Mouse (Mus musculus) thymus, postnatal 0 days (tissue): ENCODE data around the gene Tspan32. TPM values are rescaled to one million over a fixed set of nuclear protein-coding genes. Genes with fewer than 3 reads are reported as not detected.

Source experiments
- DNase-seq: peaks from one replicate; pipeline ENCODE4 v3.0.0-alpha.2; 2015; ENCODE audit warnings: low spot score
- polyA plus RNA-seq: library from polyadenylated mRNA; unstranded; fragments of >200 nt; fragmentation: Nextera tagmentation; extraction: Ambion mirVana; gene quantifications from 2 replicates; pipeline ENCODE4 v1.2.1, GENCODE M21; 2015

Tspan32 gene
- polyA plus RNA-seq, 1 experiment from 2014 or later: 58.2 TPM

- DNase-seq: no peak
These were observed 27.0 kb downstream of the Tspan32 start for GRCm38 (mm10) chr7:143031816-143032215.

GRCm38 (mm10) chr7:143033581-143033980, 28.7 kb downstream of the Tspan32 start:
- no peak for DNase-seq

GRCm38 (mm10) chr7:143034112-143034511, 29.3 kb downstream of the Tspan32 start:
- no peak for DNase-seq

GRCm38 (mm10) chr7:143034519-143035450, 29.9 kb downstream of the Tspan32 start:
- DNase-seq: no peak

GRCm38 (mm10) chr7:143036787-143037186, 31.9 kb downstream of the Tspan32 start:
- no peak for DNase-seq

DNA sequence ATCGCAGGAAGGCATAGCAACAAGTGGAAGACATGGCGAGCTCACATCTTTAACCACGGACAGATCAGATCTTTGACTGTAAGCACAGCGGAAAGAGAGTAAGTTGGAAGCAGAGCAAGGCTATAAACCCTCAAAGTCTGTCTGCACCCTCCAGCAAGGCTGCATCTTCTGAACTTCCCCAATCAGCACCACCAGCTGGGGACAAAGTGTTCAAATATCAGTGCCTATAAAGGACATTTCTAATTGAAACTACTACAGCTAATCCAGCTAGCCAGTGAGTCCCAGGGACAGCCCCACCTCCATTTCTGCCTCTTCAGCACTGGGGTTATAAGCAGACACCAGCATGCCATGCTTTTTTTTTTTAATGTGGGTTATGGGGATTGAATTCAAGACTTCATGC, 32.5 kb downstream of the Tspan32 start:
- no peak for DNase-seq

DNA sequence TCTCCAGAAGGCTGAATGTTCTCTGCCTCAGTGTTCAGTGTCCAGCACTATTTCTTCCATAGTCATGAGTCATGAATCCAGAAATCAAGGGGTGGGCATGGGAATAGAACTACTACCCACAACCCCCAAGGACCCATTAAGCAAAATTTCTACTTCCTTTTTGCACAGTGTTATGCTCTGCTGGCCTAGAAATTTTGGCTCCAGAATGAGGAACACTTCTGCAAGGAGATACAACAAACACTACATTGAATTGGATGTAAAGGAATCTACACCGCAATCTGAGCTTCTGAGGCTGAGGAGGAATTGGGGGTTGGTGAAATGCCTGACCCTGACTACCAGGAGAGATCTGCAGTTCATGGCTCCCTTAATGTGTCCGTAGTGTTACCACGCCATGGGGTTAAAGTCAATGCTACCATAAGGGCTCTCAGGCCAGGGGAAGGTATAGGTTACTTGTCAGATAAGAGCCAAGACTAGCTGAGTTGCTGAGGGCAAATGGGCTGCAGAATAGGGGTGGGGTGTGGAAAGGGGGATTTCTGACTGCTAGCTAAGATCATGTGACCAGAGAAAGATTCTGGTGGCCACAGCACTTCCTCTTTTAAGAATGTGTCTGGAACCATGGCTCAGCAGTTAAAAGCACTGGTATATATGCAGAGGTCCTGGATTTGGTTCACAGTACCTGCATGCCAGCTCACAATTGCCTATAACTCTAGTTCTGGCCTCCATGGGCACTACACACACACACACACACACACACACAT, 33.5 kb downstream of the Tspan32 start:
- no peak for DNase-seq

DNA sequence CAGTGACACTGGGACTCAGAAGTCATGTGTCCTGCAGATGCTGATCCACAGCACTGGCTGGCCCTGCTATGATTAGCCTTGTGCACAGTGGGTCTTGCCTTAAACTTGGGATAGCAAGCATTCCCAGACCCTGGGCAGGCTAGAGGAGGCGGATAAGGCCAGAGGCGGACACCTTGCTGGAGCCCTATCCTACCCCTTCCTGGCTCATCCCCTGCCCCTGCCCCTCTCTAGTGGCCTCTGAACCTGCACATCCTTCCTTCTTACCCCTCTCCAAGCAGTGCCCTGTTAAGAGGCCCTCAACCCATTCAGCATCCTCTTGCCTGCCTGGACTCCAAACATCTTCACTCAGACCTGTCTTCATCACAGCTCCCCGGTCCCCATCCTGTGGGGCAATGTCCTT, 35.7 kb downstream of the Tspan32 start:
- DNase-seq: no peak

DNA sequence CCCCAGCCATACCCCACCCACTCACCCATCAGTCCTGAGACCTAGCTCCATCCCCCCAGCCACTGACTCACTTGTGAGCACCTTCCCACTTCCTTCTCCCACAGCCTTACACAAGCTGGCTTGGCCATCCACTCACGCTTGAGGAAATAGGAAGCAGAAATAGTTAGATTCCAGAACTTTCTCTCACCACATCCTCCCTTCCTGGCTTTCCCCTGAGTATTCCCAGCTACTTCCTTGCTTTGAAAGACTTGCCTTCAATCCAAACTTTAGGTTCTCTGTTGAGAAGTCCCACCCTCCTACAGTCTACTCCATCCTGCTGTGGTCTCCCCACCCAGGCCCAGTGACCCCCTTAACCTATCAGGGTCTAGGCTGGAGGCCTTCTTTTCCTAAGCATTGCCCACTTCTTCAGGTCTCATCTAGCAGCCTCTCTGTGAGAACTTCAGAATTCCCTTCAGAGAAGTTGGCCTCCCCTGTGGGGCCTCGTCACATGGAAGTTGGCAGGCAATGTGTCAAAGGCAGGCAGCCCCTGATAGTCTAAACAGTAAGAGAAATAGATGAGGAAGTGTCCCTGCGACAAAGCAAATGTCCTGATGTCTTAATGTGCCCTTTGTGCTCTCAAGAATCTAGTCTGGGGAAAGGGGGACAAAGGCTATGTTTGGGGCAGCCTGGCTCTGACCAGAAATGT, 36.4 kb downstream of the Tspan32 start:
- DNase-seq: no peak

GRCm38 (mm10) chr7:143042089-143042488, 37.2 kb downstream of the Tspan32 start:
- no peak for DNase-seq

DNA sequence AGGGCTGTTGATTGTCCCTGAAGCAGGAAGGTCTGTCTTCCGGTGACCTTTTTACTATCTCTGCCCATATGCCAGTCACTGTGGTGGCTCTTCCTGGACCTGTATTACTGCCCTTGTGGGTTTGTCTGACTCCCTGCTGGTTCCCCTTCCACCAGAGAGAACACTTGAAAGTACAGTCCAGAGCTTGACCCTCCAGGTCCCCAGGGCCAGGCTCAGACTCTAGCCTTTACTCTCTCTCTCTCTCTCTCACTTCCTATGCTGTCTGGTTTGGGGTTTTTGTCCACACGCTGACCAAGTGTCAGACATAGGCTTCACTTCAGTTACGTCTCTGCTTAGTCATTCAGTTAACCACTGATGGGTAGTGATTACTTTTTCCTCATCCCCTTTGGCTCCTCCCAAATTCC, 38.1 kb downstream of the Tspan32 start:
- no peak for DNase-seq

GRCm38 (mm10) chr7:143044049-143044825, 39.4 kb downstream of the Tspan32 start:
- DNase-seq: no peak

GRCm38 (mm10) chr7:143044826-143045206, 40.0 kb downstream of the Tspan32 start:
- DNase-seq: no peak

DNA sequence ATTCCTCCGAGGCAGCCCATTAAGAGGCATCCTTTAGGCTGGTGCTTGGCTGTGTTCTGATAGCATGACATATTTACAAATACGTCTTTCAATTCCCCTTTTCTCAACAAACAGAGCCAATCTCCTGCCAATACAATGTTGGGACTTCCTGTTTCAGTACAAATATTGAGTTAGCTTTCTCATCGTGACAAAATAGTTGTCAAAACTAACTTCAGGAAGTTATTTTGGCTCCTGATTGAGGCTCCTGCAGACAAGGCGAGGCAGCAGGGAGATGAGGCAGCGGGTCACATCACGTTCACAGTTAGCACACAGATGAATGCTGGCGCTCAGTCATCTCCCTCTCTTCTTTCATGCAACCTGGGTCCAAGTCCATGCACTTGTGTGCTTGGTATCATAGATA, 41.5 kb downstream of the Tspan32 start:
- no peak for DNase-seq

GRCm38 (mm10) chr7:143049331-143049730, 44.5 kb downstream of the Tspan32 start:
- DNase-seq: no peak

DNA sequence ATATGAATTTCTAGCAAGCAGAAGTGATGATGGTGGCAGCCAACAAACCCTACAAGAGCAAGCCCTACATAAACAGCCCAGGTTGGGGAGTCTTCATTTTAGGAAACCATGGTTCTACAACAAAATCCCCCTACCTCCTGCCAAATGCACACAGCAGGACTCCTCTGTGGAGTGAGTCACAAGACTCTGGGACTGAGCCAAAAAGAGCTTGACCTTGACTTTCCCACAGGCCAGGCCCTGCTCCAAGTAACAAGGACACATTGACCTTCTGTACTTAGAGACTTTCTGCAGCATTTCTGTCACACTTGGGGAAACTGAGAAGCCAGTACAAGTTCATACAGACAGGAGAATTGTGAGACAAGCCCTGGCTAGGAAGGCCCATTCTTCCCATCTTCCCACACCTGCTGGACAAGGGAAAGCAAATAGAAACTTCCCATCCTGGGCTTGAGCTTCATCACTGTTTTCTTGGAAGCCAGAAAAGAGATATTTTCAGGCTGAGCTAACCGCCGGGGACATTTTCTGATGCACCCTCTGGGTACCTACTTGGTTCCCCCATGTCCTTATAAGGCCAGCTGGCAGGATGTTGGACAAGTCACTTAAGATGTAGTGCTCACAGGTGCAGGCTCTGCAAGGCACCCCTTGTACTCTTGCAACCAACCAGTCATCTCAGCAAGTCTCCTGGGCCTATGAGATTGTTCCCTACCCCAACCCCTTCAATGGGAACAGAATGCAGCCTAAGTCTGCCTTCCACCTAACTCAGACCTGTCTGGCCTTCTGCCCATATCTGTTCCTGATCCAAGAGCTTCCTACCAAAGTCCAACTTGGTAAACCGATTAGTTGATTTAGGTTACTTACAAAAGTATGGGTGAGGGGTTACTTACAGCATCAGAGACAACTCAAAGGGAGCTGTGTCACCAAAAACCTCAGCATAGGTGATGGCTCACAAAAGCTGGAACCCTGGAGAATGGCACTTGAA, 45.3 kb downstream of the Tspan32 start:
- no peak for DNase-seq

DNA sequence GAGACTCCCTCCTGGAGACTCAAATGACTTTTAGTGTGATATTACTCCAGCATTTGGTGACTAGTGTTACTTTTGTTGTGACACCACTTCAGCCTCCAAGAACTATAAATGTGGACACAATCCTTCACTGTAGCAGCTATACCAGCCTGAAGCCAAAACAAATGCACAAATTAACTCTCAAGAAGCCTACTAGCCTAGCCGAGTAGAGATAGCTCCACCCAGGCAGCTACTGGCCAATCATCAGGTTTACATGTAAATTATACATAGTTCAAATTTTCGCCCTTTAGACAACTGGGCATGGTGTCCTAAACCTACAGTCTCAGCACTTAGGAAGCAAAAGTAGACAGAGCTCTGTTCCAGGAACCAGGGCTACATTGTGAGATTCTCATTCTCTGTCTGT, 46.5 kb downstream of the Tspan32 start:
- DNase-seq: no peak

GRCm38 (mm10) chr7:143052626-143053007, 47.8 kb downstream of the Tspan32 start, which contains the start of gene Cd81:
Gene Cd81, plus strand, starts transcription at chr7:143052739.
- peak; percentile 87 for DNase-seq

- peak; percentile 83 for DNase-seq
These were observed 48.4 kb downstream of the Tspan32 start for GRCm38 (mm10) chr7:143053008-143053899.
